Mouse (Mus musculus) intestine, embryonic 14.5 days (tissue): ENCODE results near the gene Impg1. TPM values are rescaled to one million over a fixed set of nuclear protein-coding genes. Genes with fewer than 3 reads are reported as not detected.
"Not testable (repeated sequence)": the region's sequence is repeated elsewhere in the genome, so short reads cannot be mapped to it uniquely, and the experiment has no call there.

Experiments
- ATAC-seq: fragments of 200-750 bp; cut with Nextera tagmentation; replicated peaks from 2 replicates; pipeline ENCODE4 v1.8.0; 2017; ENCODE audit warnings: low read depth, moderate number of reproducible peaks, moderate TSS enrichment, moderate library complexity; ENCODE audit not compliant: low FRiP score, low TSS enrichment
- DNase-seq: peaks from one replicate; pipeline ENCODE4 v3.0.0-alpha.2; 2018; ENCODE audit warnings: low spot score
- H3K27ac ChIP-seq: fragments of 300-500 bp; sonication (generic); 2 replicates; pipeline ENCODE4 v1.5.1; 2014; ENCODE audit warnings: low read depth, mild to moderate bottlenecking, control low read depth
- H3K27me3 ChIP-seq: fragments of 300-500 bp; sonication (generic); replicated peaks from 2 replicates; pipeline ENCODE4 v1.6.1; 2014; ENCODE audit warnings: low read length, control low read depth; ENCODE audit not compliant: control insufficient read depth, insufficient read depth
- H3K36me3 ChIP-seq: fragments of 300-500 bp; sonication (generic); 2 replicates; pipeline ENCODE4 v1.6.1; 2014; ENCODE audit warnings: low read length, control low read depth; ENCODE audit not compliant: control insufficient read depth, insufficient read depth
- H3K4me1 ChIP-seq: fragments of 300-500 bp; sonication (generic); replicated peaks from 2 replicates; pipeline ENCODE4 v1.6.1; 2014; ENCODE audit warnings: low read length, control low read depth, mixed read lengths; ENCODE audit not compliant: control insufficient read depth, insufficient read depth
- H3K4me2 ChIP-seq: fragments of 300-500 bp; sonication (generic); 2 replicates; pipeline ENCODE4 v1.6.1; 2014; ENCODE audit warnings: low read length
- H3K4me3 ChIP-seq: fragments of 300-500 bp; sonication (generic); 2 replicates; pipeline ENCODE4 v1.5.1; 2014; ENCODE audit warnings: low read depth, low read length, control low read depth, mixed read lengths
- H3K9ac ChIP-seq: fragments of 300-500 bp; sonication (generic); 2 replicates; pipeline ENCODE4 v1.6.1; 2014; ENCODE audit warnings: mild to moderate bottlenecking, low read length
- H3K9me3 ChIP-seq: fragments of 300-500 bp; sonication (generic); 2 replicates; pipeline ENCODE4 v1.6.1; 2016; ENCODE audit warnings: low read length, control low read depth; ENCODE audit not compliant: control insufficient read depth
- WGBS: fragments of 180-500 bp; shearing (Covaris S2); extraction: QIAGEN DNeasy Blood & Tissue Kit; methylation state at CpG from one replicate; pipeline ENCODE4 v1.1.7; 2014; 5-methylcytosine and 5-hydroxymethylcytosine counted together
- polyA plus RNA-seq: library from polyadenylated mRNA; unstranded; fragments of >200 nt; fragmentation: Nextera tagmentation; extraction: Ambion mirVana; gene quantifications from 2 replicates; pipeline ENCODE4 v1.2.1, GENCODE M21; 2014

Gene Impg1
- polyA plus RNA-seq, 1 experiment from 2014 or later: 0.09 TPM

DNA sequence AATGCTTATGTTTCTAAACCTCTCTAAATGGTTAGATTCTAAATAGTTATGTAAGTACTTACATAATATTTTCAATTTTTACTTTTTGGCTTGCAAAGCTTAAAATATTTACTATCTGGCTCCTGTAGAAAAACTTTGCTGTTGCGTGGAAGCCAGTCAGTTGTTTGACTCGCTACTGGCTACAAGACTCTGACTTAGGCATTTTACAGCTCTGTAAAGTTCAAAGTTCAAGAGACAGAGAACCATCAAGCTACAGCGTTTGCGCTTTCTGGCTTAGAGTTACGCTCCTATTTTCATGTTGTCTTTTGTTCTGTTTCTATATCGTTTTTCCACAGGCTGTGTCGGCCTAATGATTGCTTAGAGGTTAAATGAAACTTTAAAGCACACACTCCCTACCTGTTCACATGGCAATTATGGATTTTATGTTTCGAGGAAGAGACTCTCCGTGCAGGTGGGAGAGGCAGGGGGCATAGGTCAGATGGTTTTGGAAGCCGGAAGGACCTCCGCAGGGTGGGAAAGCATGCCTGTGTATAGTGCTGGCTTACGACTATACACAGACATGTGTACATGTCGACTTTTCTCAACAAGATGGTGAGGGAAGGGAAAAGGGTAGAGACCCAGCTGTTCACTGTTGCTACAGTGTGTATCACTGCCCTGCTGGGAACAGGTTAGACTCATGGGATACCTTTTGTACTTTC is 129.5 kb downstream of the Impg1 start:
- ATAC-seq (no peak; the same call in 1 of the 2 replicates), DNase-seq (no peak)
- H3K4me1 ChIP-seq: peaks cover 4% of the 10 kb centered on the region; the same call in 1 of the 2 replicates
- no peak overlapping the region for H3K9ac ChIP-seq
- no peak overlapping the region for H3K4me3 ChIP-seq
- H3K4me2 ChIP-seq: no peak overlapping the region
- no peaks in the 10 kb centered on the region for H3K36me3 ChIP-seq
- no peaks in the 10 kb centered on the region for H3K27me3 ChIP-seq
- H3K9me3 ChIP-seq: no peaks in the 10 kb centered on the region
- 59% methylated on average over 13 of the region's 13 CpGs for WGBS
- H3K27ac ChIP-seq: no peak overlapping the region

DNA sequence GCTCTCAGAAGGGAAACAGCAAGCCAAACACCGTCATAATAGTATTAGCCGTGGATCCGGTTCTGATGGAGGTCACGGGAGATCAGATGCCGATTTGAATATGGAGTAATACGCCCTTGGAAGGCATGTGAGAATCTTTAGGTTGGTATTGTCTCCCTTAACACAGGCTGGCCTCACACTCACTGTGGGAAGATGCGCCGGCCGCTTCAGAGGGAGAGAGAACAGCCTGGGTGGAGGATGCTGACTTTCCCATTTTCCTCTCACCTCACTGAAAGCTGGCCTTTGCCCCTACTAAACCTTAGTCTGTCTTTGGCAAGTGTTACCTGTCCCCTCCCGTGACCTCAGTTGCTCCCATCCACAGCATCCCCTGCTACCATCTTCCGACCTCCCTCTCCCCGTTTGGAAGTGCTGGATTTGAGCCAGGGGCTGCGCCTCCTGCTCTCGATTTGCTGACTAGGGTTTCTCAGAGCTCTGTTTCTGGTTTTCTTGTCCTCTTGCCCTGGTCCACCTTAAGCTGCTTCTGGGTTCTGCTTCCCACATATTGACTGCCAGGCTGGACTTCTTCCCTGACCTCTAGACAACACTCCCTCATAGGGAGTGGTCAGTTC is 131.2 kb downstream of the Impg1 start:
- Histone ChIP-seq H3K4me1 (peaks cover 4% of the 10 kb centered on the region; the same call in 1 of the 2 replicates), H3K4me3 (no peak overlapping the region), H3K36me3 (no peaks in the 10 kb centered on the region), H3K9me3 (no peaks in the 10 kb centered on the region), H3K27me3 (no peaks in the 10 kb centered on the region), H3K9ac (no peak overlapping the region), H3K27ac (no peak overlapping the region), H3K4me2 (no peak overlapping the region; the same call in 1 of the 2 replicates)
- no peak for DNase-seq
- no peak for ATAC-seq
- WGBS: 61% methylated on average over 14 of the region's 14 CpGs

DNA sequence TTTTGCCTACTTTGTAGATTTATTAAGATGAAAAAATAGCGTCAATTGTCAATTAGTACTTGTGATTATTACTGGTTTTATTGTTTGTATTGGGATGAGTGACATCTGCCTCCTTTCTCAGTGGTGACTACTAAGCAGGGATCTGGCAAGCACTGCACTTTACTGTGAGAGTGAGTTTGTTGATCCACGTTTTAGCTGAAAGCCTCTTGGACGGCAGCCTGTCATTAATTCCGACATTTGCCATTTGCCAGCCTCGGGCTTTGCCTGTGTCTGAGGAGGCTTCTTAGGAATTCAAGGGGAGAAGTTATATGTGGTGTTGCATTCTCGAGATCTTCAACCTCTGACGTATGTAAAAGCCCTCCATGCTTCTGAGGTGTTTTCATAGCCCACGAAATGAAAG is 131.8 kb downstream of the Impg1 start:
- Histone ChIP-seq H3K36me3 (no peaks in the 10 kb centered on the region), H3K4me2 (no peak overlapping the region; the same call in 1 of the 2 replicates), H3K27ac (no peak overlapping the region), H3K4me3 (no peak overlapping the region), H3K9me3 (no peaks in the 10 kb centered on the region), H3K9ac (no peak overlapping the region), H3K27me3 (no peaks in the 10 kb centered on the region), H3K4me1 (peaks cover 4% of the 10 kb centered on the region; the same call in 1 of the 2 replicates)
- 39% methylated on average over 8 of the region's 8 CpGs for WGBS
- DNase-seq: no peak
- ATAC-seq: no peak

DNA sequence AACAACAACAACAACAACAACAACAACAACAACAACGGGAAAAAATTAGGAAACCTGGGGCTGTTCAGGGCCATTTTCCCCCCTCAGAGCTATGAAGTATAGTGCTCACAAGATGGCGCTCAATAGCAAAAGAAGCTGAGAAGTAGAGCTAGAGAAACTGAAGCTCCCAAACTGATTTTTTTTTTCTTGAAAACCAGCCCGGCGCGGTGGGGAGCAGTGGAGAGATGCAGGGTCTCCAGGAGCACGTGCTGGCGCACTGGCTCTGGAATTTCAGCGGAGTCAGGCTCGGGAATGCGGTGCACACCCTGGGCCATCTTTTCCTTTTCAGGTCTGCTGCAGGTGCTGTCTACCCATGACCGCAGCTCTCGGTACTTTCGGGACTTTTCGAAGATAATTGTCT is 133.1 kb downstream of the Impg1 start:
- no peak overlapping the region for H3K27ac ChIP-seq
- no peaks in the 10 kb centered on the region for H3K9me3 ChIP-seq
- H3K27me3 ChIP-seq: no peaks in the 10 kb centered on the region
- H3K4me1 ChIP-seq: peaks cover 4% of the 10 kb centered on the region; the same call in 1 of the 2 replicates
- H3K4me3 ChIP-seq: peak overlapping the region; percentile 13; the same call in 1 of the 2 replicates
- ATAC-seq: peak; percentile 47; the same call in 1 of the 2 replicates
- peak overlapping the region; percentile 54 for H3K4me2 ChIP-seq
- peak; percentile 69 for DNase-seq
- 22% methylated on average over 14 of the region's 14 CpGs for WGBS
- H3K9ac ChIP-seq: no peak overlapping the region
- no peaks in the 10 kb centered on the region for H3K36me3 ChIP-seq

DNA sequence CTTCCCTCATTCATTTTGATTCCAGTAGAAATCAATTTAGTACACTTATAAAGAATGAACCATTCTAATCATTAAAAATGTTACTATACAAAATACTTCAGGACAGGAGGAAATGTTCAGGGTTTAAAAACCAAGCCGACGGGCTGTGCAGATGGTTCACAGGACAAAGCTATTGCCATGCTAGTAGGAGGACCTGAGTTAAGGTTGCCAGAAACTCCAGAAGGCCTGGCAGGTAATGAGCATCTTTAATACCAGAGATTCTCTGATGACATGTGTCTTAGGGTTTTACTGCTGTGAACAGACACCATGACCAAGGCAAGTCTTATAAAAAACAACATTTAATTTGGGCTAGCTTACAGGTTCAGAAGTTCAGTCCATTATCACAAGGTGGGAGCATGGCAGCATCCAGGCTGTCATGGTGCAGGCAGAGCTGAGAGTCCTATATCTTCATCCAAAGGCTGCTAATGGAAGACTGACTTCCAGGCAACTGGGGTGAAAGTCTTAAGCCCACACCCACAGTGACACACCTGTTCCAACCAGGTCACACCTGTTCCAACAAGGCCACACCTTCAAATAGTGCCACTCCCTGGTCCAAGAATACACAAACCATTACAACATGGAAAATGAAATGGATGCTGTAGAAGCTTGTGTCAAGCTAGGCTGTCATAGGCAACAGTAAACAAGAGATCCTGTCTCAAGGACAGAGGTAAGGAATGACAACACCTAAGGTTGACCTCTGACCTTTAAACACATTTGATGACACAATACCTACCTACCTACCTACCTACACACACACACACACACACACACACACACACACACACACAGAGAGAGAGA is 144.0 kb downstream of the Impg1 start:
- WGBS: 91% methylated on average over 2 of the region's 2 CpGs
- not testable (repeated sequence) for H3K4me1 ChIP-seq, H3K9ac ChIP-seq, H3K4me3 ChIP-seq, H3K27me3 ChIP-seq, H3K27ac ChIP-seq, H3K4me2 ChIP-seq, H3K9me3 ChIP-seq, ATAC-seq, H3K36me3 ChIP-seq
- peak; percentile 35 for DNase-seq

DNA sequence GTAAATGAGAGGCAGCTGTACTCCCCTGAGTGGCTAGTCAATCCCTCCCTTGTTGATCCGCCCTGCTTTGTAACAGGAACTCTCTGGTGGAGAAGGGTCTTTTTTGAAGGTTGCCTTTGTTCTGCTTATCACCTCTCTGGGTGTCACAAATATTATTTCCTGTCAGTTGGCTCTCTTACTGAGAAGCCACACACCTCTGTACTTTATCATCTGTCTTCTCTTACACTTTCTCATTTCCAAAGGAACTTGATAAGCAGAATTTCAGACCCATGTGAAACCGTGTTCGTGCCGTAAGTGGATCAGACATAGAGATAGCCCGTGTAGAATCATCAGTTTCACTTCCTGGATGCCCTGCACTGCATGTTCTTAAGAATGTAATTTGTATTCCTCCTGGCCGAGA is 147.3 kb downstream of the Impg1 start:
- no peak overlapping the region for H3K4me3 ChIP-seq
- ATAC-seq: no peak
- 83% methylated on average over 6 of the region's 6 CpGs for WGBS
- no peaks in the 10 kb centered on the region for H3K36me3 ChIP-seq
- no peak overlapping the region for H3K4me2 ChIP-seq
- no peaks in the 10 kb centered on the region for H3K27me3 ChIP-seq
- no peak overlapping the region for H3K27ac ChIP-seq
- no peaks in the 10 kb centered on the region for H3K9me3 ChIP-seq
- H3K9ac ChIP-seq: no peak overlapping the region
- H3K4me1 ChIP-seq: no peaks in the 10 kb centered on the region
- no peak for DNase-seq

DNA sequence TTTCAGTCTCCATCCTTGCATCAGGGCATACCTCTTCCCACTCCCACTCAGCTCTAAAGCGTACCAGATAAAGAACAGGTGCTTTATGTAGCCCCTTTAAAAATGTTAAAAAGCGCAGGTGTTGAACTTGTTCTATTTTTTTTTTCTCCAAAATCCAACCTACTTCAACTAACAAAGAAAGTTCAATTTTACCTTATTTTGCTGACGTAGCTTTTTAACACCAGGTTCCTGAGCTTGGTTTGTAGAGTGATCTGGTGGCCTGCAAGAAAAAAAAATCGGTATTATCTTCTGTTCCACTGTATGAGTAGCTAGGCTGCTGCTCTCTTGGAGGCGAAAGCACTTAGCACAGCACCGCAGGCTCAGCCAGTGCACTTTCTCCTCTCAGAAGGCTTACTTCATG is 149.4 kb downstream of the Impg1 start:
- ATAC-seq: no peak
- H3K4me3 ChIP-seq: no peak overlapping the region
- no peaks in the 10 kb centered on the region for H3K9me3 ChIP-seq
- no peaks in the 10 kb centered on the region for H3K27me3 ChIP-seq
- H3K4me2 ChIP-seq: no peak overlapping the region
- no peak overlapping the region for H3K9ac ChIP-seq
- no peak for DNase-seq
- no peaks in the 10 kb centered on the region for H3K4me1 ChIP-seq
- no peak overlapping the region for H3K27ac ChIP-seq
- H3K36me3 ChIP-seq: peaks cover 4% of the 10 kb centered on the region; the same call in 1 of the 2 replicates
- WGBS: 95% methylated on average over 6 of the region's 6 CpGs

DNA sequence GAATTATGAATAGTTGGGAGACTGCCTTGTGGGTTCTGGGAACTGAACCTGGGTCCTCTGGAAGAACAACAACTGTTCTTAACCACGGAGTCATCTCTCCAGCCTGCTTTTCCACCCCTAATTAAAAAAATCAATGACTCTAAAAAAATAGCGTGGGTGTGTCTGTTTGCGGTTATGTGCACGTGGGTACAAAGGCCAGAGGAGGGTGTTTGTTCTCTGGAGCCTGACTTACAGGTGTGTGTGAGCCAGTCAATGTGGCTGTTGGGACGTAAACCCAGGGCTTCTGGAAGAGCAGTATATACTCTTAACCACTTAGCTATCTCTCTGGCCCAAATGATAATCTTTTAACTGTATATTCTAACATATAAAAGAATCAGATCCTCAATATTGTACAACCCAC is 151.7 kb downstream of the Impg1 start:
- Histone ChIP-seq H3K27me3 (no peaks in the 10 kb centered on the region), H3K4me3 (no peak overlapping the region), H3K36me3 (peaks cover 24% of the 10 kb centered on the region), H3K9ac (no peak overlapping the region), H3K4me2 (no peak overlapping the region), H3K9me3 (no peaks in the 10 kb centered on the region), H3K27ac (no peak overlapping the region), H3K4me1 (no peaks in the 10 kb centered on the region)
- 69% methylated on average over 5 of the region's 5 CpGs for WGBS
- DNase-seq (no peak), ATAC-seq (peak; percentile 85)
